Mouse (Mus musculus) forebrain, embryonic 14.5 days (tissue): ENCODE results near the gene Rhoj. TPM values are rescaled to one million over a fixed set of nuclear protein-coding genes. Genes with fewer than 3 reads are reported as not detected.

Experiments
- ATAC-seq: fragments of 200-750 bp; cut with Nextera tagmentation; 2 replicates; pipeline ENCODE4 v1.8.0; 2017; ENCODE audit warnings: mild to moderate bottlenecking, moderate library complexity
- DNase-seq: peaks from one replicate; pipeline ENCODE4 v3.0.0-alpha.2; 2015; ENCODE audit warnings: low spot score
- H3K27ac ChIP-seq: fragments of 300-500 bp; sonication (generic); 2 replicates; pipeline ENCODE4 v1.5.1; 2014; ENCODE audit warnings: low read depth, mild to moderate bottlenecking, control low read depth, low read length, moderate library complexity
- H3K27me3 ChIP-seq: fragments of 300-500 bp; sonication (generic); replicated peaks from 2 replicates; pipeline ENCODE4 v1.6.1; 2014; ENCODE audit warnings: low read length, control low read depth, mixed read lengths; ENCODE audit not compliant: control insufficient read depth, insufficient read depth
- H3K36me3 ChIP-seq: fragments of 300-500 bp; sonication (generic); 2 replicates; pipeline ENCODE4 v1.6.1; 2014; ENCODE audit warnings: low read length, control low read depth; ENCODE audit not compliant: control insufficient read depth, insufficient read depth
- H3K4me1 ChIP-seq: fragments of 300-500 bp; sonication (generic); 2 replicates; pipeline ENCODE4 v1.6.1; 2014; ENCODE audit warnings: antibody characterized with exemption, low read length, control low read depth; ENCODE audit not compliant: control insufficient read depth, insufficient read depth
- H3K4me2 ChIP-seq: fragments of 300-500 bp; sonication (generic); 2 replicates; pipeline ENCODE4 v1.6.1; 2014; ENCODE audit warnings: mild to moderate bottlenecking, control low read depth, low read length
- H3K4me3 ChIP-seq: fragments of 300-500 bp; sonication (generic); 2 replicates; pipeline ENCODE4 v1.5.1; 2014; ENCODE audit warnings: low read depth, low read length, control low read depth
- H3K9ac ChIP-seq: fragments of 300-500 bp; sonication (generic); 2 replicates; pipeline ENCODE4 v1.6.1; 2014; ENCODE audit warnings: mild to moderate bottlenecking, low read length, control low read depth, moderate library complexity
- H3K9me3 ChIP-seq: fragments of 300-500 bp; sonication (generic); replicated peaks from 2 replicates; pipeline ENCODE4 v1.6.1; 2016; ENCODE audit warnings: low read length, control low read depth, mixed read lengths; ENCODE audit not compliant: control insufficient read depth
- WGBS: fragments of 180-500 bp; shearing (Covaris S2); extraction: QIAGEN DNeasy Blood & Tissue Kit; methylation state at CpG from one replicate; pipeline ENCODE4 v1.1.7; 2014; 5-methylcytosine and 5-hydroxymethylcytosine counted together
- polyA plus RNA-seq: library from polyadenylated mRNA; unstranded; fragments of >200 nt; fragmentation: Nextera tagmentation; extraction: Ambion mirVana; gene quantifications from 2 replicates; pipeline ENCODE4 v1.2.1, GENCODE M21; 2014

Gene Rhoj
- polyA plus RNA-seq: 20.9 and 22.5 TPM in 2 replicates

GRCm38 (mm10) chr12:75307961-75308951 is at the start of gene Rhoj:
Gene Rhoj, plus strand, starts transcription at chr12:75308322.
- Histone ChIP-seq H3K4me3 (peak within 1 kb of the TSS; percentile 42), H3K36me3 (no peaks in the 10 kb centered on the region), H3K4me1 (0 out of 2 replicates have a peak, but pooled peaks cover 5% of the 10 kb centered on the region), H3K9me3 (no peaks in the 10 kb centered on the region), H3K27ac (peak within 1 kb of the TSS; percentile 55; the same call in 1 of the 2 replicates), H3K27me3 (no peaks in the 10 kb centered on the region), H3K4me2 (peak within 1 kb of the TSS; percentile 93), H3K9ac (peak within 1 kb of the TSS; percentile 69)
- under 1% methylated on average over 34 of the region's 34 CpGs for WGBS
- peak; percentile 86 for ATAC-seq
- peak; percentile 71 for DNase-seq

GRCm38 (mm10) chr12:75271726-75272125 is 36.4 kb upstream of the Rhoj start:
- H3K9ac ChIP-seq: no peak overlapping the region

GRCm38 (mm10) chr12:75275730-75276129 is 32.4 kb upstream of the Rhoj start:
- Histone ChIP-seq H3K36me3 (no peaks in the 10 kb centered on the region), H3K9ac (no peak overlapping the region)
- 92% methylated on average over 2 of the region's 2 CpGs for WGBS

More at GRCm38 (mm10) chr12:75271726-75272125, 36.4 kb upstream of the Rhoj start:
- 86% methylated on average over 4 of the region's 4 CpGs for WGBS
- Histone ChIP-seq H3K4me2 (no peak overlapping the region), H3K36me3 (no peaks in the 10 kb centered on the region), H3K27ac (no peak overlapping the region), H3K9me3 (no peaks in the 10 kb centered on the region), H3K4me3 (no peak overlapping the region), H3K4me1 (no peaks in the 10 kb centered on the region), H3K27me3 (no peaks in the 10 kb centered on the region)
- no peak for ATAC-seq
- DNase-seq: no peak

GRCm38 (mm10) chr12:75277425-75277824 is 30.7 kb upstream of the Rhoj start:
- no peak overlapping the region for H3K27ac ChIP-seq
- H3K4me3 ChIP-seq: no peak overlapping the region
- no peaks in the 10 kb centered on the region for H3K4me1 ChIP-seq
- H3K9me3 ChIP-seq: no peaks in the 10 kb centered on the region
- 93% methylated on average over 2 of the region's 2 CpGs for WGBS
- H3K4me2 ChIP-seq: no peak overlapping the region
- no peaks in the 10 kb centered on the region for H3K27me3 ChIP-seq
- no peak for DNase-seq
- H3K9ac ChIP-seq: no peak overlapping the region
- no peak for ATAC-seq
- H3K36me3 ChIP-seq: no peaks in the 10 kb centered on the region

More at GRCm38 (mm10) chr12:75275730-75276129, 32.4 kb upstream of the Rhoj start:
- Histone ChIP-seq H3K4me1 (no peaks in the 10 kb centered on the region), H3K9me3 (no peaks in the 10 kb centered on the region), H3K27ac (no peak overlapping the region), H3K27me3 (no peaks in the 10 kb centered on the region), H3K4me3 (no peak overlapping the region), H3K4me2 (no peak overlapping the region)
- DNase-seq (no peak), ATAC-seq (no peak)

GRCm38 (mm10) chr12:75280502-75280901 is 27.6 kb upstream of the Rhoj start:
- Histone ChIP-seq H3K4me3 (no peak overlapping the region), H3K4me1 (no peaks in the 10 kb centered on the region; the same call in 1 of the 2 replicates), H3K36me3 (no peaks in the 10 kb centered on the region), H3K27ac (no peak overlapping the region), H3K9me3 (no peaks in the 10 kb centered on the region), H3K4me2 (no peak overlapping the region), H3K9ac (no peak overlapping the region), H3K27me3 (no peaks in the 10 kb centered on the region)
- ATAC-seq: no peak
- no peak for DNase-seq
- WGBS: 73% methylated on average over 7 of the region's 7 CpGs

- Histone ChIP-seq H3K9me3 (no peaks in the 10 kb centered on the region), H3K9ac (no peak overlapping the region), H3K36me3 (no peaks in the 10 kb centered on the region), H3K27ac (no peak overlapping the region), H3K4me2 (no peak overlapping the region), H3K4me3 (no peak overlapping the region), H3K27me3 (no peaks in the 10 kb centered on the region), H3K4me1 (no peaks in the 10 kb centered on the region; the same call in 1 of the 2 replicates)
- DNase-seq (no peak), ATAC-seq (no peak)
- WGBS: 55% methylated on average over 2 of the region's 2 CpGs
Observed at GRCm38 (mm10) chr12:75283226-75283625, 24.9 kb upstream of the Rhoj start.

GRCm38 (mm10) chr12:75286166-75286565 is 22.0 kb upstream of the Rhoj start:
- 78% methylated on average over 3 of the region's 3 CpGs for WGBS
- no peak overlapping the region for H3K27ac ChIP-seq
- ATAC-seq (no peak), DNase-seq (no peak)
- no peak overlapping the region for H3K4me2 ChIP-seq
- H3K4me1 ChIP-seq: no peaks in the 10 kb centered on the region; the same call in 1 of the 2 replicates
- H3K9ac ChIP-seq: no peak overlapping the region
- no peaks in the 10 kb centered on the region for H3K36me3 ChIP-seq
- H3K4me3 ChIP-seq: no peak overlapping the region
- no peaks in the 10 kb centered on the region for H3K27me3 ChIP-seq
- H3K9me3 ChIP-seq: no peaks in the 10 kb centered on the region

GRCm38 (mm10) chr12:75290524-75290923 is 17.6 kb upstream of the Rhoj start:
- Histone ChIP-seq H3K27me3 (no peaks in the 10 kb centered on the region), H3K4me1 (no peaks in the 10 kb centered on the region)
- 88% methylated on average over 2 of the region's 2 CpGs for WGBS

GRCm38 (mm10) chr12:75291556-75291955 is 16.6 kb upstream of the Rhoj start:
- Histone ChIP-seq H3K27me3 (no peaks in the 10 kb centered on the region), H3K4me1 (no peaks in the 10 kb centered on the region), H3K9me3 (no peaks in the 10 kb centered on the region), H3K27ac (no peak overlapping the region), H3K9ac (no peak overlapping the region), H3K36me3 (no peaks in the 10 kb centered on the region), H3K4me2 (no peak overlapping the region), H3K4me3 (no peak overlapping the region)
- no peak for ATAC-seq
- WGBS: 94% methylated on average over 5 of the region's 5 CpGs
- DNase-seq: no peak

More at GRCm38 (mm10) chr12:75290524-75290923, 17.6 kb upstream of the Rhoj start:
- ATAC-seq (no peak), DNase-seq (no peak)
- Histone ChIP-seq H3K4me3 (no peak overlapping the region), H3K4me2 (no peak overlapping the region), H3K36me3 (no peaks in the 10 kb centered on the region), H3K27ac (no peak overlapping the region), H3K9me3 (no peaks in the 10 kb centered on the region), H3K9ac (no peak overlapping the region)
